Mouse (Mus musculus): ENCODE measurements around the gene Hsp90aa1. TPM values are rescaled to one million over a fixed set of nuclear protein-coding genes. Genes with fewer than 3 reads are reported as not detected.
A peak's percentile ranks its signal among the peaks of the same experiment; 100 is the strongest.
"Not testable (repeated sequence)": the region's sequence is repeated elsewhere in the genome, so short reads cannot be mapped to it uniquely, and the experiment has no call there.

Hsp90aa1 gene
- polyA plus RNA-seq, 2 experiments, result 169 to 633 TPM

DNA sequence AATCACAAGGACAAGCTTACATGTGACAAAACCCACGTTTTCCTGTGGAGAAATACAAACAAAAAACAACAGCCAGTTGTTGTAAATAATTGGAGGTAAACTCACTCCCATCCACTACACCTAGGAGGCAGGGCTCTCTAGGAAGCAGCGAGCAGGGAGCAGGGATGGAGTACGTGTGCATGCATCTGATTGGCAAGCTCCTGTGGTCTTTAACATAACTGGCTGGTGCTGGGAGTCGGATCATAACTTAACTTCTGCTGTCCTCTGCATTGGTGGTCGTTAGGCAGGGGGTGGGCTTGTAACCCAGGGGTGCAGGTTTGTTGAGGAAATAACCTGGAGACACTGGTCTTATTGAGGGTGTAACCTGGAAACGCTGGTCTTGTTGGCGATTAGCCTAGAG is 1.2 kb upstream of the Hsp90aa1 start:
- Histone ChIP-seq H3K9me3 (ENCODE audit: control insufficient read depth, low read length) (no peaks in the 10 kb centered on the region), H3K4me2 (replicated peaks; ENCODE audit: low read depth, low read length, severe bottlenecking) (no peak overlapping the region), H3K9ac (ENCODE audit: low read depth, low read length, severe bottlenecking) (no peak overlapping the region), H3K27me3 (ENCODE audit: control insufficient read depth, insufficient read depth, low read length) (no peaks in the 10 kb centered on the region), H3K4me3 (replicated peaks; ENCODE audit: low read length) (no peak overlapping the region), H3K36me3 (ENCODE audit: control insufficient read depth, insufficient read depth, low read length) (no peaks in the 10 kb centered on the region), H3K27ac (replicated peaks; ENCODE audit: low read depth, low read length) (no peak overlapping the region), H3K4me1 (ENCODE audit: control insufficient read depth, insufficient read depth, low read length) (no peaks in the 10 kb centered on the region)
- DNase-seq (ENCODE audit: low spot score) (no peak), ATAC-seq (ENCODE audit: low FRiP score, low read depth) (no peak)
- no peak for TF ChIP-seq POLR2A (IDR thresholded peaks at IDR 0.05; ENCODE audit: borderline replicate concordance, extremely low read depth, insufficient read depth, insufficient read length)
- 65% methylated on average over 7 of the region's 7 CpGs for WGBS

DNA sequence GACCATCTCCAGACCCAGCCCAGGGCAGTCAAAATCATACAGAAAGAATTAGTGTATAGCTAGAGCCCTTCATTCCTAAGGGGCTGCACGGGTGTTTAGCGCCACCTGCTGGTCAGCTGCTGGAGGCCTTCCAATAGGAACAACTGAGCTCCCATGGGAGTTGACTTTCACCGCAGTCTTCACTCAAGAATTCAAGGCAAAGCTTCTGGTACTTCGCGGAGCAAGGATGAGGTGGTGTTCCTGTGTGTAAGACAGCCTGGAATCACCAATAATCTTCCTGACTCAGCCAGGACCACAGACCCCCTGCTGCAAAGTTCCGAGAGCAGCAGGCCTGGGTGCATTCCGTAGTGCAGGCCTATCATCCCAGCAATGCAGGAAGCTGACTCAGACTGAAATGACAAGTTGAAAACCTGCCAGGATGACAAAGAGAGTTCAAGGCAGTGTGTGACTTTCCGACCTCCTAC is 512 bp upstream of the Hsp90aa1 start:
- no peaks in the 10 kb centered on the region for H3K4me1 ChIP-seq (ENCODE audit: control insufficient read depth, insufficient read depth, low read length)
- peak; percentile 65 for ATAC-seq (ENCODE audit: low FRiP score, low read depth)
- 24% methylated on average over 8 of the region's 8 CpGs for WGBS
- H3K27ac ChIP-seq (replicated peaks; ENCODE audit: low read depth, low read length), result no peak overlapping the region
- TF ChIP-seq POLR2A (IDR thresholded peaks at IDR 0.05; ENCODE audit: borderline replicate concordance, extremely low read depth, insufficient read depth, insufficient read length), result no peak
- H3K4me3 ChIP-seq (replicated peaks; ENCODE audit: low read length), result no peak overlapping the region
- no peak overlapping the region for H3K9ac ChIP-seq (ENCODE audit: low read depth, low read length, severe bottlenecking)
- H3K9me3 ChIP-seq (ENCODE audit: control insufficient read depth, low read length), result no peaks in the 10 kb centered on the region
- no peaks in the 10 kb centered on the region for H3K27me3 ChIP-seq (ENCODE audit: control insufficient read depth, insufficient read depth, low read length)
- peak; percentile 95 for DNase-seq (ENCODE audit: low spot score)
- no peaks in the 10 kb centered on the region for H3K36me3 ChIP-seq (ENCODE audit: control insufficient read depth, insufficient read depth, low read length)
- H3K4me2 ChIP-seq (replicated peaks; ENCODE audit: low read depth, low read length, severe bottlenecking), result no peak overlapping the region

DNA sequence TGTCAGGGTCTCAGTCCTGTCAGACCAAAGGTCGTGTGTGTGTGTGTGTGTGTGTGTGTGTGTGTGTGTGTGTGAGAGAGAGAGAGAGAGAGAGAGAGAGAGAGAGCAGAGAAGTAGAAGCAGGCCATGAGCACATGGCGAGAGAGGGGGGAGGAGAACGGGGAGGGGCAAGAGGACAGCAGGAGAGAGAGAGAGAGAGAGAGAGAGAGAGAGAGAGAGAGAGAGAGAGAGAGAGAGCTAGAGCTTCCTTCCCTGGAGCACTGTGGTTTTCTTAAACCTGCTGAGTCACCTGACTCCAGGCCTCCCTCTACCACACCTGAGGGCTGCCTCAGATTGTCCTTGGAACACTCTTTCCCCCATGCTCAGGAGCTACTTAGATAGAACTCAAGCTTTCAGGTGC is 1.2 kb downstream of the Hsp90aa1 start:
- DNase-seq (ENCODE audit: low spot score); H3K27ac ChIP-seq (replicated peaks; ENCODE audit: low read depth, low read length); H3K36me3 ChIP-seq (ENCODE audit: control insufficient read depth, insufficient read depth, low read length); H3K27me3 ChIP-seq (ENCODE audit: control insufficient read depth, insufficient read depth, low read length); H3K9me3 ChIP-seq (ENCODE audit: control insufficient read depth, low read length); H3K4me3 ChIP-seq (replicated peaks; ENCODE audit: low read length); ATAC-seq (ENCODE audit: low FRiP score, low read depth); H3K9ac ChIP-seq (ENCODE audit: low read depth, low read length, severe bottlenecking); H3K4me1 ChIP-seq (ENCODE audit: control insufficient read depth, insufficient read depth, low read length); H3K4me2 ChIP-seq (replicated peaks; ENCODE audit: low read depth, low read length, severe bottlenecking): not testable (repeated sequence)
- 35% methylated on average over 3 of the region's 3 CpGs for WGBS

DNA sequence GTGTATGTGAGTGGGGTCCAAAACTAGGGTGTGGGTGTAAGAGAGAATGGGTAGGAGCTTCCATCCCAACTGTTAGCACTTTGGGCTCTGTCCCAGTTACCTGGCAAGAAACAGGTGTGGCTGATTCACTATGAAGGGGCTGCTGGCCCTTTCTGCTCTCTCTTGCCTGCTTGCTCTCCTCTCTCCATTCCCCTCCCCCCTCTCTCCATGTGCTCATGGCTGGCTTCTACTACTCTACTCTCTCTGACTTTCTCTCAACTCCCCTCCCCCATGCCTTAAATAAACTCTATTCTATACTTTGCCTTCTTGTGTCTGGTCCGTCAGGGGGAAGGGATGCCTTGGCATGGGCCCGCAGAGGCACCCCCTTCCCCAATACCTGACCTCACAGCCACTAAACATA is 1.8 kb downstream of the Hsp90aa1 start:
- Histone ChIP-seq H3K27me3 (ENCODE audit: control insufficient read depth, insufficient read depth, low read length) (no peaks in the 10 kb centered on the region), H3K27ac (replicated peaks; ENCODE audit: low read depth, low read length) (no peak overlapping the region), H3K9me3 (ENCODE audit: control insufficient read depth, low read length) (no peaks in the 10 kb centered on the region), H3K4me3 (replicated peaks; ENCODE audit: low read length) (no peak overlapping the region), H3K36me3 (ENCODE audit: control insufficient read depth, insufficient read depth, low read length) (no peaks in the 10 kb centered on the region), H3K4me2 (replicated peaks; ENCODE audit: low read depth, low read length, severe bottlenecking) (no peak overlapping the region), H3K9ac (ENCODE audit: low read depth, low read length, severe bottlenecking) (no peak overlapping the region), H3K4me1 (ENCODE audit: control insufficient read depth, insufficient read depth, low read length) (0 out of 2 replicates have a peak, but pooled peaks cover 4% of the 10 kb centered on the region)
- no peak for DNase-seq (ENCODE audit: low spot score)
- no peak for TF ChIP-seq POLR2A (IDR thresholded peaks at IDR 0.05; ENCODE audit: borderline replicate concordance, extremely low read depth, insufficient read depth, insufficient read length)
- ATAC-seq (ENCODE audit: low FRiP score, low read depth), result no peak
- 68% methylated on average over 2 of the region's 2 CpGs for WGBS

DNA sequence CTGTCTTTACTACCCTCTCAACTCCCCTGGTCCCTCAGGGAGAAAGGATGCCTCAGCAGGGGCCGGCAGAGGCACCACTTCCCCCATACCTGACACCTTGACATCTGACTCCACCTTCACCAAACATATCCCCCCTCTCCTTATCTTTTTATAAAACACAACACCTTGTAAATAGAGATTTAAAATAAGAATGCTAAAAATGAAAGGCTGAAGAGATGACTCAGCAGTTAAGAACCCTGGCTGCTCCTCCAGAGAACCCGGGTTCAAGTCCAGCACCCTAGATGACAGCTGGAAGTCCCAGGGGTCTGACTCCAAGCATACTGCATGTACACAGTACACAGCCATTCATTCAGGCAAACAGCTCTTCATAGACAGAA is 3.4 kb downstream of the Hsp90aa1 start:
- Histone ChIP-seq H3K4me3 (replicated peaks; ENCODE audit: low read length) (no peak overlapping the region), H3K4me1 (ENCODE audit: control insufficient read depth, insufficient read depth, low read length) (peaks cover 11% of the 10 kb centered on the region; the same call in 1 of the 2 replicates), H3K36me3 (ENCODE audit: control insufficient read depth, insufficient read depth, low read length) (peaks cover 7% of the 10 kb centered on the region), H3K9me3 (ENCODE audit: control insufficient read depth, low read length) (no peaks in the 10 kb centered on the region), H3K27ac (replicated peaks; ENCODE audit: low read depth, low read length) (no peak overlapping the region), H3K9ac (ENCODE audit: low read depth, low read length, severe bottlenecking) (peak overlapping the region; percentile 34; the same call in 1 of the 2 replicates), H3K4me2 (replicated peaks; ENCODE audit: low read depth, low read length, severe bottlenecking) (no peak overlapping the region), H3K27me3 (ENCODE audit: control insufficient read depth, insufficient read depth, low read length) (no peaks in the 10 kb centered on the region)
- DNase-seq (ENCODE audit: low spot score) (no peak), ATAC-seq (ENCODE audit: low FRiP score, low read depth) (no peak)
- TF ChIP-seq POLR2A (IDR thresholded peaks at IDR 0.05; ENCODE audit: borderline replicate concordance, extremely low read depth, insufficient read depth, insufficient read length), result no peak
- WGBS, result 44% methylated on average over 2 of the region's 2 CpGs
